Mouse (Mus musculus) intestine, embryonic 15.5 days (tissue): Measurements from ENCODE around the gene Rictor. TPM values are rescaled to one million over a fixed set of nuclear protein-coding genes. Genes with fewer than 3 reads are reported as not detected.

Experiments used
- ATAC-seq: fragments of 200-750 bp; cut with Nextera tagmentation; 2 replicates; pipeline ENCODE4 v1.8.0; 2017; ENCODE audit warnings: moderate TSS enrichment, moderate library complexity
- H3K27ac ChIP-seq: fragments of 300-500 bp; sonication (generic); 2 replicates; pipeline ENCODE4 v1.5.1; 2015; ENCODE audit warnings: mild to moderate bottlenecking, inconsistent platforms
- H3K27me3 ChIP-seq: fragments of 300-500 bp; sonication (generic); replicated peaks from 2 replicates; pipeline ENCODE4 v1.6.1; 2015; ENCODE audit warnings: inconsistent platforms
- H3K36me3 ChIP-seq: fragments of 300-500 bp; sonication (generic); 2 replicates; pipeline ENCODE4 v1.6.1; 2015; ENCODE audit warnings: inconsistent platforms
- H3K4me1 ChIP-seq: fragments of 300-500 bp; sonication (generic); replicated peaks from 2 replicates; pipeline ENCODE4 v1.6.1; 2015; ENCODE audit warnings: inconsistent platforms
- H3K4me2 ChIP-seq: fragments of 300-500 bp; sonication (generic); replicated peaks from 2 replicates; pipeline ENCODE4 v1.6.1; 2015; ENCODE audit warnings: mild to moderate bottlenecking, inconsistent platforms
- H3K4me3 ChIP-seq: fragments of 300-500 bp; sonication (generic); replicated peaks from 2 replicates; pipeline ENCODE4 v1.5.1; 2015; ENCODE audit warnings: inconsistent platforms
- H3K9ac ChIP-seq: fragments of 300-500 bp; sonication (generic); 2 replicates; pipeline ENCODE4 v1.6.1; 2015; ENCODE audit warnings: inconsistent platforms
- H3K9me3 ChIP-seq: fragments of 300-500 bp; sonication (generic); 2 replicates; pipeline ENCODE4 v1.6.1; 2016; ENCODE audit warnings: inconsistent platforms
- WGBS: fragments of 180-500 bp; shearing (Covaris S2); methylation state at CpG from one replicate; pipeline ENCODE4 v1.1.7; 2015; 5-methylcytosine and 5-hydroxymethylcytosine counted together
- polyA plus RNA-seq: library from polyadenylated mRNA; unstranded; fragments of >200 nt; fragmentation: Nextera tagmentation; extraction: Ambion mirVana; gene quantifications from 2 replicates; pipeline ENCODE4 v1.2.1, GENCODE M21; 2015

The Rictor gene
- polyA plus RNA-seq, 1 experiment from 2014 or later, result 36.9 TPM

- no peak for ATAC-seq
- H3K4me2 ChIP-seq, result no peak overlapping the region
- no peak overlapping the region for H3K27ac ChIP-seq
- H3K36me3 ChIP-seq, result no peaks in the 10 kb centered on the region
- H3K4me3 ChIP-seq, result no peak overlapping the region
- H3K4me1 ChIP-seq, result no peaks in the 10 kb centered on the region
- no peaks in the 10 kb centered on the region for H3K27me3 ChIP-seq
- no peak overlapping the region for H3K9ac ChIP-seq
- H3K9me3 ChIP-seq, result no peaks in the 10 kb centered on the region
- WGBS, result 73% methylated on average over 1 of the region's 1 CpGs
Observed at GRCm38 (mm10) chr15:6849851-6850250, 141.7 kb downstream of the Rictor start.

Other genes with a start within 250 kb of the Rictor start
- gene Fyb, start 185.5 kb upstream of the Rictor start, polyA plus RNA-seq, result 6.5 and 8.6 TPM in 2 replicates
- gene Osmr, start 166.6 kb downstream of the Rictor start, polyA plus RNA-seq, result 1.2 and 1.6 TPM in 2 replicates